In the genomic region with DNA sequence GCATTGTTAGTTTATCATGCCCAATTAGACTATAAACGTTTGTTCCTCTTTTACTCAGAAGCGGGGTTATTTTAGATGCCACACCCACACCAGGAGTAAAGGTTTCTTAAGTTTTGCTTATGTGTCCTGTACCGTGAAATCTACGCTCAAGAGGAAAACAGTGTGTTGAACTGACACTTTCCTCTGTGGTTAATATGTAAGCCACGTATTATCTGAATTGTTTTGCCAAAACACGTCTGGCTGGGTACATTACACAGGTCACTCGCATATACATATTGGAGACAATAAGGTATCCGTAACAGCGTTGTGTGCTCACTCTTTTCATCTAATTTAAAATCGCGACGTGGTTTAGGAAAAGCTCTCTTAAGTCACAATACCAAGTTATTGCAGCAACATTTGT, we compare ENCODE assay signal across 8 mouse cellular contexts.
DNase-seq lines count a peak whose midpoint lies in the region; ATAC-seq and TF ChIP-seq lines count a peak whose summit lies in the region.

No protein-coding gene starts in this region.

- WGBS in heart, embryonic 13.5 days, result 40% methylated on average over 12 of the region's 12 CpGs
- 7% methylated on average over 12 of the region's 12 CpGs for WGBS in forebrain, postnatal 0 days
- 13% methylated on average over 12 of the region's 12 CpGs for WGBS in liver, embryonic 14.5 days (ENCODE audit: insufficient replicate concordance)
- WGBS in small intestine, adult 2 months, result 8% methylated on average over 12 of the region's 12 CpGs

- no peaks in the 10 kb centered on the region for H3K9me3 ChIP-seq in heart, embryonic 13.5 days
- H3K9me3 ChIP-seq in CH12.LX (replicated peaks; ENCODE audit: low read length), result no peaks in the 10 kb centered on the region
- H3K9me3 ChIP-seq in forebrain, postnatal 0 days (ENCODE audit: low read length), result no peaks in the 10 kb centered on the region
- H3K9me3 ChIP-seq in liver, embryonic 14.5 days (ENCODE audit: control insufficient read depth, low read length), result no peaks in the 10 kb centered on the region

- TF ChIP-seq EP300 in CH12.LX (IDR thresholded peaks at IDR 0.05; ENCODE audit: low read length), result no peak
- no peak for TF ChIP-seq EP300 in liver, embryonic 14.5 days (IDR thresholded peaks at IDR 0.05; ENCODE audit: low read depth)

- in situ Hi-C loops in CH12.LX (cut with MboI; ENCODE audit: low pct_ligation_motif_present, low pct_unique_long_range_greater_than_20kb, low sequenced_read_pairs), result loop anchor here (10.0 to 25.0 kb wide), 3 partner anchors 700 to 1098 kb away; partner anchors contain the start of gene Btg1

- dilution Hi-C loops in CH12.LX (cut with MboI; ENCODE audit: extremely low pct_ligation_motif_present, extremely low pct_unique_long_range_greater_than_20kb, low sequenced_read_pairs), result no loop called here

- DNase-seq in heart, postnatal 14 days, result no peak
- DNase-seq in CH12.LX (ENCODE audit: extremely low read depth), result peak; percentile 13
- DNase-seq in forebrain, postnatal 0 days, result no peak
- DNase-seq in liver, embryonic 14.5 days (ENCODE audit: low read depth in 3 of 3, low spot score in 3 of 3), result no peak
- no peak for DNase-seq in right cerebral cortex, adult 18-20 months
- DNase-seq in cerebellum, adult 9-10 months, result no peak

- TF ChIP-seq CTCF in CH12.LX (conservative IDR thresholded peaks at IDR 0.05 in 1 of 2, IDR thresholded peaks at IDR 0.05 in 1 of 2; ENCODE audit: low read depth in 2 of 2, low read length in 2 of 2), result no peak
- TF ChIP-seq CTCF in forebrain, postnatal 0 days (IDR thresholded peaks at IDR 0.05; ENCODE audit: low read depth), result no peak
- no peak for TF ChIP-seq CTCF in liver, embryonic 14.5 days (IDR thresholded peaks at IDR 0.05; ENCODE audit: low read depth)
- TF ChIP-seq CTCF in small intestine, adult 2 months (IDR thresholded peaks at IDR 0.05; ENCODE audit: extremely low read depth, insufficient read length, insufficient replicate concordance, low read depth, low read length), result no peak

- no peaks in the 10 kb centered on the region for H3K27me3 ChIP-seq in heart, embryonic 13.5 days (replicated peaks)
- no peaks in the 10 kb centered on the region for H3K27me3 ChIP-seq in CH12.LX (replicated peaks)
- no peaks in the 10 kb centered on the region for H3K27me3 ChIP-seq in forebrain, postnatal 0 days (ENCODE audit: insufficient read depth, low read length)
- no peaks in the 10 kb centered on the region for H3K27me3 ChIP-seq in liver, embryonic 14.5 days (ENCODE audit: control insufficient read depth, insufficient read depth, low read length)
- H3K27me3 ChIP-seq in small intestine, adult 2 months (ENCODE audit: control insufficient read depth, insufficient read depth, low read length), result no peaks in the 10 kb centered on the region

- no peaks in the 10 kb centered on the region for H3K36me3 ChIP-seq in heart, embryonic 13.5 days
- H3K36me3 ChIP-seq in CH12.LX (replicated peaks in 1 of 2; ENCODE audit: control insufficient read depth in 1 of 2, insufficient read depth in 1 of 2, low read length in 1 of 2), result no peaks in the 10 kb centered on the region
- H3K36me3 ChIP-seq in forebrain, postnatal 0 days (ENCODE audit: insufficient read depth), result no peaks in the 10 kb centered on the region
- H3K36me3 ChIP-seq in liver, embryonic 14.5 days (replicated peaks; ENCODE audit: control insufficient read depth, insufficient read depth, low read depth), result no peaks in the 10 kb centered on the region
- H3K36me3 ChIP-seq in small intestine, adult 2 months (ENCODE audit: control insufficient read depth, insufficient read depth, low read length), result no peaks in the 10 kb centered on the region

- peaks cover 7% of the 10 kb centered on the region; the same call in 1 of the 2 replicates for H3K4me1 ChIP-seq in heart, embryonic 13.5 days
- H3K4me1 ChIP-seq in CH12.LX (ENCODE audit: control insufficient read depth in 1 of 2, insufficient read depth in 2 of 2), result peaks cover 0 to 7% of the 10 kb centered on the region in 2 experiments; a peak in 2 of 4 replicates
- no peaks in the 10 kb centered on the region for H3K4me1 ChIP-seq in forebrain, postnatal 0 days (ENCODE audit: insufficient read depth)
- no peaks in the 10 kb centered on the region; a peak in 1 of 4 replicates for H3K4me1 ChIP-seq in liver, embryonic 14.5 days (replicated peaks; ENCODE audit: control insufficient read depth in 2 of 2, insufficient read depth in 2 of 2, low read length in 1 of 2)
- H3K4me1 ChIP-seq in small intestine, adult 2 months (ENCODE audit: control insufficient read depth, insufficient read depth, insufficient read length, low read length), result no peaks in the 10 kb centered on the region

- H3K79me2 ChIP-seq in CH12.LX (replicated peaks; ENCODE audit: control insufficient read depth, extremely low read depth, insufficient read depth, poor library complexity, severe bottlenecking), result no peaks in the 10 kb centered on the region

- peak overlapping the region; percentile 88 for H3K9ac ChIP-seq in heart, embryonic 13.5 days
- H3K9ac ChIP-seq in CH12.LX (ENCODE audit: insufficient read depth, low read depth), result peak overlapping the region; percentile 44; the same call in 1 of the 2 replicates
- H3K9ac ChIP-seq in forebrain, postnatal 0 days, result 0 out of 2 replicates have a peak overlapping the region, but pooled peaks have one; percentile 36
- no peak overlapping the region for H3K9ac ChIP-seq in liver, embryonic 14.5 days (replicated peaks)

- H3K27ac ChIP-seq in heart, embryonic 13.5 days (replicated peaks), result peak overlapping the region; percentile 98
- H3K27ac ChIP-seq in CH12.LX (ENCODE audit: insufficient read depth, low read depth), result no peak overlapping the region
- H3K27ac ChIP-seq in forebrain, postnatal 0 days (ENCODE audit: low read depth, low read length), result peak overlapping the region; percentile 22; the same call in 1 of the 2 replicates
- no peak overlapping the region for H3K27ac ChIP-seq in liver, embryonic 14.5 days
- peak overlapping the region; percentile 53; the same call in 1 of the 2 replicates for H3K27ac ChIP-seq in small intestine, adult 2 months (ENCODE audit: insufficient read depth, low read depth, low read length)

- ATAC-seq in heart, embryonic 13.5 days (ENCODE audit: extremely low read depth, insufficient number of reproducible peaks, low FRiP score, low TSS enrichment), result no peak
- no peak for ATAC-seq in forebrain, postnatal 0 days
- no peak for ATAC-seq in liver, embryonic 14.5 days (ENCODE audit: insufficient read depth)

- no peak for TF ChIP-seq POLR2A in CH12.LX (IDR thresholded peaks at IDR 0.05; ENCODE audit: low read depth, low read length)
- no peak for TF ChIP-seq POLR2A in small intestine, adult 2 months (IDR thresholded peaks at IDR 0.05; ENCODE audit: low read depth, low read length)

- intact Hi-C loops in heart, postnatal 14 days (cut with DNase I), result loop anchor here (5.0 to 10.0 kb wide), 3 partner anchors 148 to 560 kb away; no protein-coding TSS in a partner anchor

- peak overlapping the region; percentile 80 for H3K4me2 ChIP-seq in heart, embryonic 13.5 days
- peak overlapping the region; percentile 93 for H3K4me2 ChIP-seq in CH12.LX (ENCODE audit: insufficient read depth, low read depth, poor library complexity, severe bottlenecking)
- peak overlapping the region; percentile 59 for H3K4me2 ChIP-seq in forebrain, postnatal 0 days (ENCODE audit: low read depth)
- peak overlapping the region; percentile 80 for H3K4me2 ChIP-seq in liver, embryonic 14.5 days (ENCODE audit: low read depth)

- TF ChIP-seq RAD21 in CH12.LX (IDR thresholded peaks at IDR 0.05; ENCODE audit: low read depth, low read length), result no peak

- H3K4me3 ChIP-seq in heart, embryonic 13.5 days, result peak overlapping the region; percentile 63
- H3K4me3 ChIP-seq in CH12.LX (replicated peaks in 1 of 3; ENCODE audit: low read depth in 2 of 3, low read length in 2 of 3, poor library complexity in 1 of 3), result peak overlapping the region in 2 of 3 experiments; percentile 14 to 26
- peak overlapping the region; percentile 39 for H3K4me3 ChIP-seq in forebrain, postnatal 0 days (ENCODE audit: low read depth, low read length)
- H3K4me3 ChIP-seq in liver, embryonic 14.5 days (ENCODE audit: insufficient read depth in 1 of 2, low read depth in 2 of 2, low read length in 2 of 2), result peak overlapping the region in 1 of 2 experiments; percentile 4; a peak in 1 of 4 replicates
- no peak overlapping the region for H3K4me3 ChIP-seq in small intestine, adult 2 months (ENCODE audit: low read depth, low read length)

TF ChIP-seq in CH12.LX, 34 proteins besides CTCF, POLR2A, EP300 and RAD21:
- TF ChIP-seq MXI1 (IDR thresholded peaks at IDR 0.05; ENCODE audit: low read depth, low read length) (no peak), ZKSCAN1 (IDR thresholded peaks at IDR 0.05; ENCODE audit: borderline replicate concordance, low read depth, low read length) (no peak), GABPA (IDR thresholded peaks at IDR 0.05; ENCODE audit: insufficient replicate concordance, low read depth, low read length) (no peak), TCF12 (IDR thresholded peaks at IDR 0.05; ENCODE audit: low read depth, low read length) (no peak)

Comparison
In these comparisons a context has a peak if more than half of its experiments do, and no peak if none do; other contexts are left out.
1. H3K27ac ChIP-seq: peak in heart, embryonic 13.5 days (single experiment), forebrain, postnatal 0 days (single experiment) and small intestine, adult 2 months (single experiment); none in CH12.LX (single experiment) and liver, embryonic 14.5 days (single experiment).
2. Peak in every context shown above with its lines, with median percentiles within 50 percentile points of each other: H3K4me2 ChIP-seq.